Mouse (Mus musculus) heart, adult 8-10 months (tissue): ENCODE measurements around the gene Zfp827. TPM values are rescaled to one million over a fixed set of nuclear protein-coding genes. Genes with fewer than 3 reads are reported as not detected.

ENCODE experiments used
- DNase-seq: peaks from one replicate; pipeline ENCODE4 v3.0.0; 2022; ENCODE audit warnings: low spot score
- total RNA-seq, 4 experiments: library from RNA; stranded (reverse); gene quantifications; 2 replicates each; pipeline ENCODE4 v1.2.4; 2022

Zfp827 gene
- total RNA-seq, 4 experiments from 2014 or later = 10.7 to 16.7 (median 14.3) TPM

DNA sequence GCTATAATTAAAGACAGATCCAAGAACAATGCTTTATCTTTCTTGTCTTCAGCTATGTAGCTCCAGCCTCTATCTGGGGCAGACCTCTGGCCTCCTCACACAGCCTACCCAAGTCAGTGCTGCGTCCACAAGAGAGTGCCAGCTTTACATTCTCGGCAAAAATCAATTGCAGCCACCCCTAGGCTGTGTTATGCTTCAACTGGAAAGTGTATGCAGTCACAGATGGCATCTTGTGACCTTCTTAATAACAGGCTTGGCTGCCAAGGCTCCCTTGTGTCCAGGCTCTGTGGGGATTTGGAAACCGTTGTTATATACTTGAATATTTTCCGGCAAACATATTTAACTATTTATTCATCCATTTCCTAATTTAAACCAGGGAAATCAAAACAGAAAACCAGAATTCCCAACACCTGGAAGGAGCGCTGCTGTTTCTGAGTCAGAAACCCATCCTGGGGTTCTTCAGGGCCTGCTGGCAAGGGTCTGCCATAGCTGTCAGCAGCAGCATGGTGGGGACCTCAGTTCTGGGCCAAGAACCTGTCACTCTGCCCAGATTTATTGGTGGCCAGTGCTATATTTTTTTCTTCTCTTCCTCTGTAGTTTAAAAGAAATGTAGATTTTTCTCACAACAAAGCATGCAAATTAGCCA is 194.0 kb downstream of the Zfp827 start:
- no peak for DNase-seq

- DNase-seq = no peak
Measured at GRCm38 (mm10) chr8:79222752-79223141, 194.5 kb downstream of the Zfp827 start.

- no peak for DNase-seq
Measured at GRCm38 (mm10) chr8:79224363-79224762, 196.1 kb downstream of the Zfp827 start.

DNA sequence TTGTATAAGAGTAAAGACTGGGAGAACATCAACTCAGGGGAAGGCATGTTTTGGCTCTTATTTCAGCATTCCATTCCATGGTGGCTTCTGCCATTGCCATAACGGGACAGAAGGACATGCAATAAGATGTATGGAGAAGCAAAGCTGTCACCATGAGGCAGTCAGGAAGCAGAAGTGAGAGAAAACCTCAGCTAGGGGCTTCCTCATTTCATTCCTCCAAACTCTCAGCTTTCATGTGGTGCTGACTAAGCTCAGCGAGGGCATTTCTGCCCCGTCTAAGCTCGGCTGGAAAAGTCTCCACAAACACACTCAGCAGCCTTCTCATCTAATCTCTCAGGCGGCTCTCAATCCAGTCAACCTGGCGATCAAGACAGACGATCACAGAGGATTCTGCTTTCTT is 197.3 kb downstream of the Zfp827 start:
- peak; percentile 38 for DNase-seq

GRCm38 (mm10) chr8:79226046-79226445 is 197.8 kb downstream of the Zfp827 start:
- DNase-seq = no peak

DNA sequence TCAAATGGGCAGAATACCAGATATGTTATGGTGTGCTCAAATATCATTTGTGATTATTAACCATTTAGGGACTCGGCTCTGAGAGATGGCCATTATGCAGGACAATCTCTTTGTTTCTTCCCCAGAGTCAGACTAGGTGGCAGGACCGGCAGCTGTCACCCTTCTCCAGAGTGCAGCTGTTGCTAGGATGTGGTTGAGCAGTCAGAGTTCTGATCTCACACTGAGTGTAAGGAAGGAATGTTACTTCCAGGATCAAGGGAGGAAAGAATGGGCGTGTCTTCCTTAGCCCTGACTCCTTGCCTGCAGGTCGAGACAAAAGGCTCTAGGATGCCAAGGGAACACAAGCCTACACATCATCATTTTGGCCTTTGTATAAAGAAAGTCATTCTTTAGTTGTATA is 199.0 kb downstream of the Zfp827 start:
- DNase-seq = no peak

- no peak for DNase-seq
Measured at GRCm38 (mm10) chr8:79227916-79228315, 199.7 kb downstream of the Zfp827 start.

DNA sequence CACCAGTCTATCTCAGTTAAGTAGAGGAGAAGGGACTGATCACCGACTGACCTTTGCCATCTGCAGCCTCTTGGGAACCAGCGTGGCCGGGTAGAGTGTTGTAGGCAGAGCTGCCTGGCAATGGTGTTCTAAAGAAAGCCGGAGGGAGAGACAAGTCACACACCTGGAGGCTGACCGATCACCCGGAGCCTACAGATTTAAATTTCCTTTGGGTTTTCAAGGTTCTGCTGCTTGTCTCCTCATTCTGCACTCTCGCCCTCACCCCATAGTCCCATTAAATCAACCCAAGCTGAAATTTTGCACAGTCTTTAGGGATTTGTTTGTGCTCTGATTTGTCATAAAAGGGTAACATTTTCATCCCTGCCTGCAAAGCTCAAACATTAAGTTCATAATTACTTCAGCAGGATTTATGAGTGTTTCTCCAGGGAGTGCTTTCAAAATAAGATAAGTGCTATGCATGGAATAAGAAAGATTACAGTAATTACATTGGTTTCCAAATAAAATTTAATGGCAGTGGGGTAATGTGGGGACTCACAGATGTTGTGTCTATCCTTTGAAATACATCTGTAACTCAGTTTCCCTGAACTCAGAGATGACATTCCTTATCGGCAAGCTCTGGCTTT is 201.1 kb downstream of the Zfp827 start:
- DNase-seq = no peak

DNA sequence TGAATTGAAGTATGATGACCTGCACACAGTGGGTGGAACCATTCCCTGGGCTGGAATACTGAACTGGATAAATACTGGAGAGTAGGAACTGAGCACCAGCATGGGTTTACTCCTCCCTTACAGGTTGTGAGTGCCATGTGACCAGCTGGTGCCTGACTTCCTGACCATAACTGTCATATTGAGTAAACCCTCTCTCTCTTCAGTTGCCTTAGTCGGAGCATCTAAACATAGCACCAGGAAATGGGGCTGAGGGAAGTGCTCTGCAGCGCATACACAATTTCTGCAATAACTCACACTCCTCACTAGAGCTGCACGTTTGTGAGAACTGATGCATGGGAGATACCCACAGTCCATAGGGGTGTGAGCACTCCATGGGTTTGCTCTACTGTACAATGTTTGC is 211.1 kb downstream of the Zfp827 start:
- no peak for DNase-seq

GRCm38 (mm10) chr8:79239996-79240395 is 211.8 kb downstream of the Zfp827 start:
- DNase-seq = no peak

Other genes with a start within 250 kb of the Zfp827 start
- 10 to 100 TPM; 57.9 to 69.6 (median 63.4) TPM for gene Lsm6, start 207.3 kb upstream of the Zfp827 start, total RNA-seq
- gene 1700011L22Rik, start 220.1 kb downstream of the Zfp827 start, total RNA-seq = not detected